Mouse (Mus musculus) cortical plate, adult 2 months (tissue): ENCODE results near the gene Unc93b1. TPM values are rescaled to one million over a fixed set of nuclear protein-coding genes. Genes with fewer than 3 reads are reported as not detected.
"Not testable (repeated sequence)": the region's sequence is repeated elsewhere in the genome, so short reads cannot be mapped to it uniquely, and the experiment has no call there.

ENCODE experiments used
- H3K27ac ChIP-seq: fragments of 200-500 bp; 2 replicates; pipeline ENCODE4 v1.5.1; 2012; ENCODE audit warnings: low read length, control low read depth, inconsistent platforms; ENCODE audit not compliant: insufficient read depth
- H3K4me1 ChIP-seq: fragments of 200-500 bp; 2 replicates; pipeline ENCODE4 v1.6.1; 2011; ENCODE audit warnings: low read length; ENCODE audit not compliant: control insufficient read depth, insufficient read depth
- H3K4me3 ChIP-seq: fragments of 200-500 bp; 2 replicates; pipeline ENCODE4 v1.5.1; 2011; ENCODE audit warnings: mild to moderate bottlenecking, low read length, control low read depth; ENCODE audit not compliant: insufficient read depth
- CTCF ChIP-seq: fragments of 200-500 bp; IDR thresholded peaks from 2 replicates; pipeline ENCODE4 v1.5.1; 2011; ENCODE audit warnings: mild to moderate bottlenecking, control low read depth, low read length; ENCODE audit not compliant: insufficient read depth; ENCODE audit errors: extremely low read depth
- POLR2A ChIP-seq: fragments of 200-500 bp; IDR thresholded peaks from 2 replicates; pipeline ENCODE4 v1.6.1; 2011; ENCODE audit warnings: mild to moderate bottlenecking, low read length, control low read depth; ENCODE audit not compliant: insufficient read depth; ENCODE audit errors: extremely low read depth
- polyA plus RNA-seq: library from polyadenylated mRNA; depleted of rRNA; stranded (reverse); fragments of >200 nt; gene quantifications from 2 replicates; pipeline ENCODE4 v1.2.3, GENCODE M21; 2012

The Unc93b1 gene
- polyA plus RNA-seq, 1 experiment = 33.5 TPM

GRCm38 (mm10) chr19:3952099-3952498, 17.1 kb downstream of the Unc93b1 start:
- TF ChIP-seq POLR2A (no peak), CTCF (no peak)
- Histone ChIP-seq H3K27ac (no peak overlapping the region), H3K4me3 (no peak overlapping the region), H3K4me1 (no peaks in the 10 kb centered on the region)

DNA sequence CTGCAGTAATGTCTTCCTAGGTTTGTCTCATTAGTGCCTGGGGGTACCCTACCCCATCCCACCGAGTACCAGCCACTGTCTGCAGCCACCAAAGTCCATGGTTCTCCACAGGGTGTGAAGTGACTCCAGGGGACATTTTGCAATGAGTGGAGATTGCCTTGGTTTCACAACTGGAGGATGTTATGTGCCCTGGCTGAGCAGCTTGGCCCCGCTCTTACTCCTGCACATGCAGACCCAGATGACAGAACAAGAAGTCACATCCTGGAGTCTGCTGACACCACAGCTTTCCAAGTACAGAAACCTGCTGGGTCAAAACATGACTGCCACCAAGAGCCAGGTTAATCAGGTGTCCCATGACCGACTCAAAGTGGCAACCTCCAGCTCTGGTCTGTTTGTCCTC, 20.0 kb downstream of the Unc93b1 start:
- H3K4me3 ChIP-seq = no peak overlapping the region
- no peak overlapping the region for H3K27ac ChIP-seq
- H3K4me1 ChIP-seq = no peaks in the 10 kb centered on the region
- no peak for TF ChIP-seq POLR2A
- no peak for TF ChIP-seq CTCF

DNA sequence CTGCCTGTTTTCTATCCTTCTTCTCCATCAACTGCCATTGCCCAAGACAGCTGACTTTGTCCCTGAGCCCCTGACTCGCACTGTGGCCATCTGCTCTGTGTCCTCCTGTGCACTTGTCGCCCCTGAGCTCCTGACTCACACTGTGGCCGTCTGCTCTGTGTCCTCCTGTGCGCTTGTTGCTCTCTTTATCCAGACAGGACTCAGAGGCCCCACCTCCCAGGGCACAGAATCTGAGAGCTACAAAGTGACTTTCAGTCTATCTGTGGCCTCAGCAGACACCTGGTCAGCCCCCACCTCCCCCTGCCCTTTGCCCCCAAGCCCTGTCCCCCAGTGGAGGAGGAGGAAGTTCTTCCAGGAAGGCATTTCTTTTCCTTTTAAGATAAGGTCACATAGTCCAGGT, 20.8 kb downstream of the Unc93b1 start:
- no peak overlapping the region for H3K27ac ChIP-seq
- no peak overlapping the region for H3K4me3 ChIP-seq
- TF ChIP-seq POLR2A = no peak
- no peak for TF ChIP-seq CTCF
- H3K4me1 ChIP-seq = no peaks in the 10 kb centered on the region

DNA sequence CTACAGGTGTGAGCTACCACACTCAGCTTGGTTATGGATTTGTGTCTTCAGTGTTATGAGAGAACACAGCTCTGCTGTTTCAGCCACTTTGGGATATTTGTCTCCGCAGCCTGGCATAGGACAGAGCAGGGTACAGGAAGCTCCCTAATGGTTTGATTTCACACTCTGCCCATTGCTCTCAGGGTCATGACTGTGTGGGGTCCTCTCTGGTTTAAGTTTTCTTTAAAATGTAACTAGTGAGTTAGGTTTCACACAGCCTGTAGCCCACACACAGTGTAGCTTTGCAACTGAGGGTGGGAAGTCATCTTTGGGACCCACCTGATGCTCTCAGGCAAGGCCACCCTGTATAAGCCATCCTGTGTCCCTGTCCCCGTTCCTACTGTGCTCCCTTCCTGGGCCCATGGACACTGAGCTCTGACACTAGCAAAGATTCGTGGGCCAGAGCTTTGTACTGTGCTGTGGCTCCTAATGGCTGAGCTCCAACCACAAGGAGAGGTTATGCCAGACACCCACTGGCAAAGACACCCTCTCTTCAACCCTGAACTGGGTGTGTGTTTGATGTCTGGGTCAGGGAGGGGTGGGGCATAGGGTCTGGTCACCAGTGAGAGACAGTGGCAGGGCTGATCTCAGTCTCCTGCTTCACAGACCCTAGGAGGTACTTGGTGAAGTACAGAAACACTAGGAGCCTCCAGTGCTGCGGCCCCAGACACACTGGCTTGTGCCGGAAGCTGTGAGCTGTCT, 22.5 kb downstream of the Unc93b1 start:
- not testable (repeated sequence) for H3K27ac ChIP-seq, H3K4me1 ChIP-seq, H3K4me3 ChIP-seq

DNA sequence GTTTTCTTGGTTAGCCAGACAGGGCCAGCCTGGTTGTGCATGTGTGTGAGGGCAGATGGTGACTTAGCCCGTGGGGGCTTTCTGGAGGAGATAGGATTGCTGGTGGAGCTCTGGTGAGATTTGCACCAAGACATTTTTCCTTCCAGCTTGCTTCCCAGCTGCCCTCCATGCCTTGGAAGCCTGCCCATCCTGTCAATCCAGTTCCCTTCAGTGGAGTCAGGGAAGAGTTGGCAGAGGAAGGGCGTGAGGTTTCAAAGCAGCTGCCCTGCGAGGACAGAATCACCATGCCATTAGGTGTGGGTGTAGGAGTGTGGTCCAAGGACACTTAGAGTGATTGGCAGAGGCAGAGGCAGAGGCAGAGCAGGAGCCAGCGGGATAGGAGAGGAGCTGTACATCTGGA, 23.5 kb downstream of the Unc93b1 start, which contains the start of gene Aldh3b3:
Gene Aldh3b3 (plus strand): TSS at position 176 of the 400 bp plus-strand sequence.
- no peak for TF ChIP-seq CTCF
- TF ChIP-seq POLR2A = no peak
- H3K4me1 ChIP-seq = no peaks in the 10 kb centered on the region
- H3K4me3 ChIP-seq = no peak within 1 kb of the TSS
- H3K27ac ChIP-seq = no peak within 1 kb of the TSS

DNA sequence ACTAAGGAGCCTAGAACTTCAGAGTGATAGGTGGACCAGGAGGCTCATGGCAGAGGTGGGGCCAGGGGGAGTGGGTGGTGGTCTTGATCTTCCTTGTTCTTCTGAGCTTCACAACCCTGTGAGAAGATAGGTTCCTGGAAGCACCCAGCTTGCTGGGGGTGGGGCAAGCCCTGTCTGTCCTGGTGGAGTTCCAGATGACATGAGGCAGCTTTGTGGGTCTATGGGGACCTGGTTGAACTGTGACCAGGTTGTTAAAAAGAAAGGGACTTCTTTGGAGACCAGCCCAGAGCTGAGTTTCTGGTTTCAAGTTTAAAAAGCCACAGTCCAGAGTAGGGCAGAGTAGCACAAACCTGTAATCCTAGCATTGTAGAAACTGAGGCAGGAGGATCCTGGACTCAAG, 24.0 kb downstream of the Unc93b1 start:
- Histone ChIP-seq H3K27ac (no peak overlapping the region), H3K4me1 (no peaks in the 10 kb centered on the region), H3K4me3 (no peak overlapping the region)
- no peak for TF ChIP-seq CTCF
- TF ChIP-seq POLR2A = no peak

DNA sequence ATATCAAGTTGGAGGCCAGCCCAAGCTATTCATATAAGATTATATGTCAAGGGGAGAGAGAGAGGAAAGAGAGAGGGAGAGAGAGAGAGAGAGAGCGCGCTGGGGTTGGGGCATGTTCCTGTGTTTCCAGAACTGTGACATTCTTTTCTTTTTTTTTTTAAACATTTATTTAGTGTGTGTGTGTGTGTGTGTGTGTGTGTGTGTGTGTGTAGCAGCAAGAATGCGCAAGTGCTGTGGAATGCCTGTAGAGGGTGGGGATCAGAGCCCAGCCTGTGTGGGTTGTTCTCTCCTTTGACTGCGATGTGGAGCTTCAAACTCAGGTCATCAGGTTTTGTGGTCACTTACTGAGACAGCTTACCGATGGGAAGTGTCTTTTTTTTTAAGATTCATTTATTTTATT, 25.2 kb downstream of the Unc93b1 start:
- Histone ChIP-seq H3K27ac (no peak overlapping the region), H3K4me3 (no peak overlapping the region), H3K4me1 (no peaks in the 10 kb centered on the region)
- TF ChIP-seq POLR2A (no peak), CTCF (no peak)

DNA sequence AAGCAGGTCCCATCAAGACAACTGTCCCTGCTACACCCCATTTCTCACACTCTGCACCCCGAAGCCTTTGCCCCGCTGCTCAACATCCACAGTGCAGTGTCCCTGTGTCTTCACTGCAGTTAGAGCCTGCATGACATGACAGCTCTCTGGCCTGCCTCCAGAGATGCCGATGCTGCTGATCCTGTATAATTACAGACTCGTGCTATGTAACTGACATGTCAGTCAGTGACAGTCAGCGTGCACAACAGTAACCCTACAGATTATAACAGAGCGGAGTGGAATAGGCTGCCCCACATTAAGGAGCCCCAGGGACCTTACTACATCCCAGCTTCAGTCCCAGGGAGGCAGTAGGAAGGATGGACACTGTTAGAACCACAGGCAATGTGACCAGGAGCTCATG, 26.8 kb downstream of the Unc93b1 start:
- H3K4me3 ChIP-seq, H3K27ac ChIP-seq, H3K4me1 ChIP-seq: not testable (repeated sequence)

- TF ChIP-seq POLR2A (no peak), CTCF (no peak)
- Histone ChIP-seq H3K4me1 (no peaks in the 10 kb centered on the region; the same call in 1 of the 2 replicates), H3K4me3 (no peak overlapping the region), H3K27ac (no peak overlapping the region)
Measured at GRCm38 (mm10) chr19:3962469-3962868, 27.5 kb downstream of the Unc93b1 start.

DNA sequence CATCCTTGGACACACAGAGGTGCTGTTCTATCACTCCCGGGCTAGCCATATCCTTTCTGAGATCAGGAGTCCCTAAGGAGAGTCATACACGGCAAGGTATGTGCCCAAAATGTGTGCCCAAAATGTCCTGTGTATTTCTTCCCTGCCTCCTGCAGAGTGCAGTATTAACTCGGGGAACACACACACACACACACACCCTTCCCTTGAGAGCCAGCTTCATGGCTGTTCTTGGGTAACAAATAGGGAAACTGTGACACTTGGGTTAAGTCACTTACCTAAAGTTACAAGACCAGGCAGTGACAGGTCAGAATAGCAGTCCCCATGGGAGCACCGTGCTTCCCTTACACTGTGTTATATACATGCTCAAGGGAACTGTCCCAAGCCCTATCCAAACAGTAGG, 29.0 kb downstream of the Unc93b1 start:
- TF ChIP-seq CTCF = no peak
- TF ChIP-seq POLR2A = no peak
- H3K4me3 ChIP-seq = no peak overlapping the region
- H3K27ac ChIP-seq = no peak overlapping the region
- H3K4me1 ChIP-seq = no peaks in the 10 kb centered on the region; the same call in 1 of the 2 replicates

- H3K27ac ChIP-seq = no peak overlapping the region
Measured at GRCm38 (mm10) chr19:3966330-3967075, 31.5 kb downstream of the Unc93b1 start.

More at GRCm38 (mm10) chr19:3966330-3967075, 31.5 kb downstream of the Unc93b1 start:
- Histone ChIP-seq H3K4me1 (no peaks in the 10 kb centered on the region; the same call in 1 of the 2 replicates), H3K4me3 (no peak overlapping the region)
- TF ChIP-seq CTCF (peak; percentile 23; the same call in 1 of the 2 replicates), POLR2A (no peak)
